Mouse (Mus musculus) CH12.LX (cell line): ENCODE measurements at regions not wholly inside any gene's neighbourhood (a gene's known extent, or its start where the extent isn't known, plus 50 kb on each side); places are given as distances from the start of the nearest gene placed in this dataset.

Experiments used
- CHD1 ChIP-seq: IDR thresholded peaks from 2 replicates; pipeline ENCODE4 v1.6.1; 2012; ENCODE audit warnings: low read depth, low read length, improper control_type of control experiment, inconsistent platforms
- CHD2 ChIP-seq: IDR thresholded peaks from 2 replicates; pipeline ENCODE4 v1.6.1; 2011; ENCODE audit warnings: low read length, improper control_type of control experiment
- CTCF ChIP-seq, 2 experiments: IDR thresholded peaks in 1 of 2; conservative IDR thresholded peaks in 1 of 2; 2 replicates each; pipeline ENCODE4 v1.5.1; 2011 to 2012; ENCODE audit warnings: low read depth in 2 of 2, low read length in 2 of 2, improper control_type of control experiment in 1 of 2, inconsistent platforms in 1 of 2, mild to moderate bottlenecking in 1 of 2, moderate library complexity in 1 of 2
- KAT2A ChIP-seq: IDR thresholded peaks from 2 replicates; pipeline ENCODE4 v1.6.1; 2012; ENCODE audit warnings: low read length, improper control_type of control experiment, inconsistent platforms; ENCODE audit not compliant: insufficient replicate concordance
- RAD21 ChIP-seq: IDR thresholded peaks from 2 replicates; pipeline ENCODE4 v1.6.1; 2011; ENCODE audit warnings: low read depth, mild to moderate bottlenecking, low read length, improper control_type of control experiment, moderate library complexity
- USF1 ChIP-seq: IDR thresholded peaks from 2 replicates; pipeline ENCODE4 v1.6.1; 2014; ENCODE audit warnings: low read depth, mild to moderate bottlenecking, inconsistent platforms, low read length, improper control_type of control experiment
- ZKSCAN1 ChIP-seq: IDR thresholded peaks from 2 replicates; pipeline ENCODE4 v1.6.1; 2012; ENCODE audit warnings: low read depth, inconsistent platforms, low read length, improper control_type of control experiment, borderline replicate concordance

- TF ChIP-seq CTCF (conservative IDR thresholded peaks at IDR 0.05 in 1 of 2, IDR thresholded peaks at IDR 0.05 in 1 of 2; ENCODE audit: low read depth in 2 of 2, low read length in 2 of 2) (no peak), CHD2 (no peak), KAT2A (no peak), CHD1 (no peak), ZKSCAN1 (no peak), USF1 (no peak), RAD21 (no peak)
Measured at GRCm38 (mm10) chr8:103808580-103808979, 292.8 kb upstream of the Cdh5 start.
